Mouse (Mus musculus): ENCODE results near the gene Bptf. TPM values are rescaled to one million over a fixed set of nuclear protein-coding genes. Genes with fewer than 3 reads are reported as not detected.

Gene Bptf
- 24.9 TPM for polyA plus RNA-seq (2017; shearing (Covaris generic))

DNA sequence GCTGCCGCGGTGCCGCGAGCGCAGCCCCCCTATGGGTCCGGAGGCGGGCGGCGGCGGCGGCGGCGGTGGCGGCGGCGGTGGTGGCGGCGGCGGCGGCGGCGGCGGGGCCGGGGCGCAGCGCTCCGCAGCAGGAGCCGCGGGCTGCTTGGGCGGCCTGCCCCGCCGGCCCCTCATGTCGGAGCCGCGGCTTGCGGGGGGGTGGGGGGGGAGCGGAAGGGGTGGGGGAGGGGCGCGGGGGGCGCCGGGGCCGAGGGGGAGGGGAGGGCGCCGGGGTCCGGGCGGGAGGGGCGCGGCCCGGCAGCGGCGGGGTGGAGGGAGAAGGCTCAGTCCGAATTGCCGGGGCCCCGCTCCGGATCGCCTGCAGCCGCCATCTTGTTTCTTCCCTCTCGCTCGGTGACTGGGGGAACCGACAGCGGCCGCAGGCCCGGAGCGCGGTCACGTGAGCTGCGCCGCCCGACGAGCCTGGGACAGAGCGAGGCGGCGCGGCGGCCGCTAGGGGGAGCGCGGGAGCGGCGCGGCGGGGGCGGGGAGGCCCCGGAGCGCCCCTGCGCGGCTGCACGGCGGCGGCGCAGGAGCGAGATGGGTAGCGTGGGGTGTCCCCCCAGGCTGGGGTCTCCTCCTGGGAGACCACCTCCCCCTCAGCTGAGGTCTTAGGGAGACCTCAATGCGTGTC is at the start of gene Bptf:
Gene Bptf (minus strand): TSS at position 379 of the 673 bp plus-strand sequence.

DNA sequence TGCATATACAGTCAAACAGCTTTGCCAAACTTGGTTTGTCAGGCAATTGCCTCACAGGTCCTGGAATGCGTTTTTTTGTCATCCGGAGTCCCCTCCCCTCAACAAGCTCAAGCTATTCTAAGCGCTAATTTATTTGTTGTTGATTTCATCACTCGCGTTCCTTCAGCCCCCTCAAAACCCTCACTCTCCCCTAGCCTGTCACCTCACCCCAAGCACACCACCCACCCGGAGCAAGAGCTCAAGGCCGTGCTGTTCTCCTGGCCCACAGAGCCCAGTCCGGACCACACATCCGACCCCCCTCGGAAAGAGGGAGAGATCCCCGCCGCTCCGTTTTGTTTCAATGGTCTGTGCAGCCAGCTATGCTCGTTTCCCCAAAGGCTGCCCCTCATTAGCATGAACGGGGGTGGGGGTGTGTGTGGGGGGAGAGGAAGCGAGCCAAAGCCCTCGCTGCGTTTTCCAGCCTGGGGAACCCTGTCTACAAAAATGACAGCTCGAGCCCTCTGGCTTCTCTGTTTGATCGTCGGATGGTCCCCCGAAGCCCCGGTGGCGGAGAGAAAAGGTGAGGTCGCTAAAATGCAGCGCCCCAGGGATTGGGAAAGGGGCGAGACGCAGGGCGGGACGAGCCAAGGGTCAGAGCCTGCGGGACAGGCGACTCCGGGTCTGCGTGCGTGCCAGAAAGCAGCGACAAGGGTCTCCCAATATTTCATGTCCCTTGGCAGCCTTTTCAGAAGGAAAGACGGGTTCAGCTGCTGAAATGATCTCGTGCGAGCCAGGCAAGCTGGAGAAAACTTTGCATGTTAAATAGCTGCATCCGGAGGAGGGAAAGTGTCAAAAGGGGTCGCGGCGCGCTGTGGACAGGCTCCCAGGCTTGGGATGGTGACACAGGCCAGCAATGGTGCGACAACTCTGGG is 106.3 kb downstream of the Bptf start, which contains the start of gene 1810010H24Rik:
Gene 1810010H24Rik (plus strand): TSS at position 271 of the 911 bp plus-strand sequence.

DNA sequence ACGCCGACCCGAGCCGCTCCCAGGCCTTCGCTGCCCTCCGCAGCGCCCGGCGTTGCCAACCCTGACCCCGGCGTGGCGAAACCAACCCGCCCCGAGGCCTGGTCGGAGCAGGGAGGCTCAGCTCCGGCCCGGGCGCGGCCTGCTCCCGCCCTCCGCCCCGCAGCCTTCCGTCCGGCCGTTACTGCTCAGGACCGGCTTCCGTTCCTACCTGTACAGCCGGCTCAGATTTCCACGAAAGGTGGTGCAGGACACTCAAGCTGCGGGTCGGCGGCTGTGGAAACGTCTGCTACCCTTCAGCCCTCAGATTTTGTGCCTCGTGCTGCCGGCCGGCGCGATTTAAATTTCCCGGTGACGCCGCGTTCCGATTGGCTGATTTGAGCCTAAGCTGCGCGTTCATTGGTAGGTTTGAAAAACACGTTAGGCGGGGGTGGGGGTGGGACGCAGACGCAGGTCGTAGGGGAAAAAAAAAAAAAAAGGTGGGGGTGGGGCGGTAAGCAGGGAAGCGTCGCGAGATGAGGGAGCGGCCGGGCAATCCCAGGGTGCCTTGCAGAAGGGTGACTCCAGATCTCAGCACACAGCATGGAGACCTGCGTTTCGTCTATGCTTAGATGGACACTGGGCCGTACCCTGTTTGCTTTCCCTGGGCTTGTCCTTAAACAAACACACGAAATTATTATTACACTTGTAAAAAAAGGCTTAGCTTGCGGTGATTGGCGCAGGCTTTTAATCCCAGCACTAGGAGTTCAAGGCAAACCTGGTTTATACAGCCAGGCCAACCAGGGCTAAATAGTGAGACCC is 132.6 kb downstream of the Bptf start, which contains the start of gene Kpna2:
Gene Kpna2 (minus strand): TSS at position 391 of the 798 bp plus-strand sequence.

Other genes starting within 250 kb of the Bptf start
- gene Smurf2, start 211.4 kb downstream of the Bptf start, polyA plus RNA-seq (2017; shearing (Covaris generic)) = 38.6 TPM
- gene Kpna2, start 132.6 kb downstream of the Bptf start, polyA plus RNA-seq (2017; shearing (Covaris generic)) = 49.6 TPM
- gene 1810010H24Rik, start 106.4 kb downstream of the Bptf start, polyA plus RNA-seq (2017; shearing (Covaris generic)) = 0.32 TPM
- 51.3 TPM for gene Nol11, start 57.3 kb upstream of the Bptf start, polyA plus RNA-seq (2017; shearing (Covaris generic))

Measured in naive thymus-derived CD4-positive, alpha-beta T cell, adult 5 months (primary cell).